Mouse (Mus musculus) layer of hippocampus, postnatal 14 days (tissue): ENCODE measurements around the gene Cmtm3. TPM values are rescaled to one million over a fixed set of nuclear protein-coding genes. Genes with fewer than 3 reads are reported as not detected.
"Not testable (repeated sequence)": the region's sequence is repeated elsewhere in the genome, so short reads cannot be mapped to it uniquely, and the experiment has no call there.

Source experiments
- DNase-seq, 2 experiments: peaks; one replicate each; pipeline ENCODE4 v3.0.0; 2021 to 2022; ENCODE audit warnings: low spot score in 2 of 2, mixed read lengths in 1 of 2
- long read RNA-seq, 2 experiments: library from polyadenylated mRNA; stranded (forward); transcript quantifications; one replicate each; pipeline ENCODE4 v2.0.0; 2021
- total RNA-seq, 2 experiments: library from RNA; stranded (reverse); gene quantifications; 2 replicates each; pipeline ENCODE4 v1.2.3; 2021

Gene Cmtm3
- total RNA-seq = 10 to 100 TPM; 22.2 to 24.5 TPM
- long read RNA-seq, experiment 1, partial matches to known transcripts = 0 of 5 reads
- long read RNA-seq, experiment 1, other reads (novel, unspliced or antisense) = 5 of 5 reads
- long read RNA-seq, experiment 2, partial matches to known transcripts = 0 of 4 reads
- long read RNA-seq, experiment 2, other reads (novel, unspliced or antisense) = 1 of 4 reads

DNA sequence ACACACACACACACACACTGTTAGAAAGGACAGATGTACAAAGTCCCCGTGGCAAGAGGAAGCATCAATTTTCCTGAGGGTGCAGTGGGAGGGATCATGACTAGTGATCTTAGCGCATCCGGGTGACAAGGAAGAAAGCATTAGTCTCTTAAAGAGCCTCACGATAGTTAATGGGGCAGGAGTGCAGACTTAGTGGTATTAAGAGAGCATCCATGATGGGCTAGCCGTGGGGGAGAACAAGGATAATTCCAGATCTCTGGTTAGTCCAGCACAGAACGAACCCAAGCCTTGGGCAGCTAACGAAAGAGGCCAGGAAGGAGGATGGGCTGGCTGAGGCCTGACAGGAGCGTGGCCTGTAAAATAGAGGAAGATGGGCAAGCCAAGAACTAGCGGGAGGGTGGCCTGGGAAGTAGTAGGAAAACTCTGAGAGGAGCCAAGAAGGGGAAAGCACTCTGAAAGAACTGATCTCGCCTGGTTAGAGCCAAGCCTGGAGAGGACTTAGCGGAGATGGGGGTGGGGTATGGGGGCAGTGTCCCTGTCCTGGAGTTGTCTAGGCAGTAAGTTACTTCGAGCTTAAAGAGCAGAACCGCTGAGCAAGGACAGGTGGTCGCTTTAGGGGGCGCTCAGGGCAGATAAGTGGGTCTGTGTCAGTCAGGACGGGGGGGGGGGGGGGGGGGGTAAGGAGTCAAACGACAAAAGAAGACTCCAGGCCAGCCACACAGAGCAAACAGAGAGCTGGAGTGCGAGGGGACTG is at the start of gene Cmtm3:
Cmtm3 (plus strand) TSS at position 182 of the 754 bp plus-strand sequence.
- DNase-seq = peak in 1 of 2 experiments; percentile 51

- not testable (repeated sequence) for DNase-seq
Observed at GRCm38 (mm10) chr8:104293081-104293480, 46.1 kb upstream of the Cmtm3 start, which contains the start of gene Cmtm2a. TSS of gene Cmtm2a (minus strand) at chr8:104293181.

GRCm38 (mm10) chr8:104294396-104294795 is 44.8 kb upstream of the Cmtm3 start:
- DNase-seq = no peak

DNA sequence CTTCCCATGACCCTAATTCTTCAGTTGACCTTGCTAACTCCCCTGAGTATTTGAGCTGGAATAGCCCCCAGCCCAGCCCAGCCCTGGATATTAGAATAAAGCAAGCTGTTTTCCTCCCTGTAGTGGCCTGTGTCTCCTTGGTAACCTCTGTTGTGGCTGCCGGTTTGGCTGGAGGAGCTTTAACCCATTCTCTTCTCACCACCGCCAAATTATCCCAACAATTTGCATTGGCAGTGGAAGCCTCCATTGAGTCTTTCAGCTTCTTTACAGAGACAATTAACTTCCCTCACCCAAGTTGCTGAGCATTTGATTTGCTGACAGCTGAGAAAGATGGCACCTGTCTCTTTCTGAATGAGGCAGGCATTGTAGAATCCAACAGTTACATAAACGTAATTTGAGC is 37.6 kb upstream of the Cmtm3 start:
- peak; percentile 16 to 40 for DNase-seq

DNA sequence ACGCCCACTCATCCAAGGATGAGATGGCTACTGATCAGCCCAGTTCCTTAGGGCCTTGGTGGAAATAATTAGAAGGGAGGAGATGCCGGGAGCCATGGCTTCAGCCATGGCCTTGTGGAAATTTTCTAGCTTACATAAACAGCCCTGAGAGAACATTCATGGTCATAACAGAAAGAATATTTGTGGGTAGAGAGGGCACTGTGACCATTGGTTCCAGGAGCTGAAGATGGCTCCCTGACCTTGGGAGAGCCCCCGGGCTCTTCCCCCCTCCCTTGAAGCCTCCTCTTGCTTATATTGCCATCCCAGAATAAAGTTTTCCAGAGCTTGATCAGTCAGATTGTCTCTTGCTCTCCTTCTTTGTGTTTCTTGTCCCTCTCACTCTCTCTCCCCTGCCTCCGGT is 36.7 kb upstream of the Cmtm3 start:
- DNase-seq = not testable (repeated sequence)

- no peak for DNase-seq
Observed at GRCm38 (mm10) chr8:104304962-104305361, 34.2 kb upstream of the Cmtm3 start.

- not testable (repeated sequence) for DNase-seq
Observed at GRCm38 (mm10) chr8:104308341-104308740, 30.9 kb upstream of the Cmtm3 start.

- peak; percentile 31 to 52 for DNase-seq
Observed at GRCm38 (mm10) chr8:104309441-104310155, 29.6 kb upstream of the Cmtm3 start, which contains the start of the genes Gm45711 and Cmtm1. TSS of gene Gm45711 (minus strand) at chr8:104310081. TSS of gene Cmtm1 (minus strand) at chr8:104310145.

- not testable (repeated sequence) for DNase-seq
Observed at GRCm38 (mm10) chr8:104312023-104312422, 27.2 kb upstream of the Cmtm3 start.

GRCm38 (mm10) chr8:104313311-104313710 is 25.9 kb upstream of the Cmtm3 start:
- no peak for DNase-seq

GRCm38 (mm10) chr8:104321267-104321666 is 17.9 kb upstream of the Cmtm3 start, which contains the start of gene Gm11020:
TSS of gene Gm11020 (plus strand) at chr8:104321567.
- not testable (repeated sequence) for DNase-seq

DNA sequence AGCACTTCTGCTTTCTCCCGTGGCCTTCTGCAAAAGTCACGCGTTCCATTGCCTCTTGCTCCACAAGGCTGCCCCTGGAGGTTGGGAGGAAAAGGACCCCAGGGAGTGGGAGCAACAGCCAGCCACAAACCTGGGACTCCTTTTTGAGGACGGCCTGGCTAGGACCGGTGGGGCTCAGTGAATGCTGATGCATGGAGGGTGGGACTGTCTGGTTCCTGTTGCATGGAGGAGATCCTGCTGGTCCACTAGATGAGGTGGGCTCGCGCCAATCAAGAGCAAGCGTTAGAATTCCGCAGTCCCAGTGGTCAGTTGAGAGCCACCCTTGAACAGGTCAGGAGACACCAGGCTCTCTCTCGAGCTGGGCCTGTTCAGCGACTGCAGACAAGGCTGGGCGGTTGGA is 17.3 kb upstream of the Cmtm3 start, which contains the start of gene Cmtm2b:
Cmtm2b (plus strand) TSS at position 301 of the 400 bp plus-strand sequence.
- DNase-seq = not testable (repeated sequence)

DNA sequence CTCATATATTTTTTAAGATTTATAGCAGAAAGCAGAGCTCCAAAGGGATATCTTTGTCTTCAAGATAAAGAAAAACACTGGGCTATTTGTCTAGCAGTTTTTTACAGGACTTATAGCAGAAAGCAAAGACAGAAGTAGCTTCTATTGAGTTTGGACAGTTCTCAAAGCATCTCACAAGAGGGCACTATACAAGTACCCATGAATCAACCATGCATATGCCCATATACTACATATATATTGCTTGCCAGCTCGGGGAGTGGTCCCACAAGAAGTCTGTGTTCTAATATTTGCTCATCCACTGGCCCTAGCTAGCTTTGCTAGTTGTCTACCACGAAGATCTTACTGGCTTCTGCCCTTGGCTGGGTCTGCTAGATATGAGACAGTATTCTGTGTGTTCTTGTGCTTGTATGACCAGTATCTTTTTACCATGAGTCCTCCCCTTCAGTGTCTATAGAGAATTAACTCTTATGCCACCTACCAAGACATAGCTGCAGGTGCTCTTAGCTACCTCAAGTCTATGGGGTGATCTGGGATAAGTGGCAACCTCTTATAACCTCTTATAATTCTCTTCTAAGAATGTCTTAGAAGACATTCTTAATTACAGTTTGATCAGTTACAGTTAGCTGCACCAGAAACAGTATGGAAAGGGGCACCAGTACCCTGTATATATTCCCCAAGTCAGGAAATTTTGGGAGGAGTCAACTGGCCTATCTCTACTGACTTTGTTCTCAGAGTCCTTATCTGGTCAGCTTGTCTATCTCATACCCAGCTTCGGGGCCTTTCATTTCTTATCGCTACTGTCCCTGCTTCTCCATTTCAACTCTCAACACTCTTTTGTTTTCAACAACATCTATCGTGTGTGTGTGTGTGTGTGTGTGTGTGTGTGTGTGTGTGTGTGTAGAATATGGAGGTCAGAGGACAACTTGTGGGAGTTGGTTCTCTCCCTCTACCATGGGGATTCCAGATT is 6.3 kb upstream of the Cmtm3 start:
- DNase-seq = no peak

GRCm38 (mm10) chr8:104333786-104334185 is 5.4 kb upstream of the Cmtm3 start:
- DNase-seq = no peak

DNA sequence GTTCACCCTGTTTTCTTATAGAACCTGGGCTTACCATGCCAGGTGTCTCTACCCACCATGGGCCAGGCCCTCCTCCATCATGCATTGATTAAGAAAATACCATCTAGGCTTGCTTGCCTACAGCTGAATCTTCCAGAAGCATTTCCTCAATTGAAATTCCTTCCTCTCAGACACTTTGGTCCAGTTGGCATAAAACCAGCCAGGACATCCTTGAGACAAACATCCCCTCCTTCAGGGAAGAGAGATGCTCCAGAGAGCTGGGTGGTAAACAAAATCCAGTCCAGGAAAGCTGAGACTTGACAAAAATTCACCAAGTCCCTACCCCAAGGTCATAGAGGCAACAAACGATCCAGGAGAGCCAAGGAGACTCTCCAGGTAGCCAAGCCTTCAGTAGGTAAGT is 5.0 kb upstream of the Cmtm3 start:
- DNase-seq = no peak

- no peak for DNase-seq
Observed at GRCm38 (mm10) chr8:104336806-104337205, 2.4 kb upstream of the Cmtm3 start.

DNA sequence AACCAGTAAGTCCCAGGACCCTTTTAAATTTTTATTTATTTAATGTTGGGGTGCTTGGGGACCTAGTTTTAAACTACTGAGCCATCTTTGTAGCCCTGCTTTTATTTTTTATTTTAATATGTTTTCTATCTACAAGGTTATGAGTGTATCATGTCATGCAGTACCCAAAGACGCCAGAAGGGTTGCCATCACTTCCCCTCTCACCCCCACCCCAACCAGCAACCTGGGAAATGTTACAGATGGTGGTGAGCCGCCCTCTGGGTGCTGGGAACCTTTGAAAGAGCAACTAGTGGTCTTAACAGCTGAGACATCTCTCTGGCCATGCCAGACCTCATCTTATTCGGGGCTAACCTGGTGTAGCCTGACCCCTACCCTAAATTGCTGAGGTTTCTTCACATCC is 1.3 kb upstream of the Cmtm3 start:
- no peak for DNase-seq

- no peak for DNase-seq
Observed at GRCm38 (mm10) chr8:104339983-104340232, 698 bp downstream of the Cmtm3 start.

DNA sequence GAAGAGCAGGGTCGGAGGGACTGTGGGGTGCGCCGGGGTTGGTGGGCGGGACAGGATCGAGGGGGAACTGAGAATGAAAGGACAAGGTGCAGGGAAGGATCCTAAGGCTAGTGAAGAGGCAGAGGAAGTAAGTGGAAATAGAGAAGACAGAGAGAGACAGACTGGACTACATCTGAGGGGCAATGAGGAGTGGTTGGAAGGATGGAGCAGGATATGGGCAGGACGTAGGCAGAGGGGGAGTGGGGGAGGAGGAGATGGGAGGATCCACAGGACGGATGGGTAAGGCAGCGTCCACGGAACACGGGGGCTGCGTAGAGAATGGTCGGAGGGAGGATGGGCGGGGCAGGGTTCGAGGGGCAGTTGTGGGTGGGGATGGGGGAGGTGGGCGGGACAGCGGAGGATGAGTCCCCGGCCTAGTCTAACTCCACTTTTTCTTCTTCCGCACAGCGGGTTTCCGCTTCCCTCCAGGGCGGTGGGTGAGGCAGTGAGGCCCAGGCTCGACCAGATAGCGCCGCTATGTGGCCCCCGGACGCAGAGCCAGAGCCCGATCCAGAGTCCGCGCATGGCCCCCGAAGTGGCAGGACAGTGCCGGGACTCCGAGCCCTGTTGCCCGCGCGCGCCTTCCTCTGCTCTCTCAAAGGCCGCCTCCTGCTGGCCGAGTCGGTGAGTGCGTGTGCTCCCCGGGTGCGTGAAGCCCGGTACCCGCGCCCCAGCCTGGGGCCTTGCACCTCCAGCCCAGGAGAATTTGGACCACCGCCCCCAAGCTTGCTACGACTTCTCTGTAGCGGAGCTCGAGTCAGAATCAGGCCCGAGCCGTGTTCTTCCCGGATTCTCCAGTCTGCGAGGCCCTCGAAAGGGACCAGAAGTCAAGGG is 1.3 kb downstream of the Cmtm3 start:
- peak; percentile 67 to 71 for DNase-seq

DNA sequence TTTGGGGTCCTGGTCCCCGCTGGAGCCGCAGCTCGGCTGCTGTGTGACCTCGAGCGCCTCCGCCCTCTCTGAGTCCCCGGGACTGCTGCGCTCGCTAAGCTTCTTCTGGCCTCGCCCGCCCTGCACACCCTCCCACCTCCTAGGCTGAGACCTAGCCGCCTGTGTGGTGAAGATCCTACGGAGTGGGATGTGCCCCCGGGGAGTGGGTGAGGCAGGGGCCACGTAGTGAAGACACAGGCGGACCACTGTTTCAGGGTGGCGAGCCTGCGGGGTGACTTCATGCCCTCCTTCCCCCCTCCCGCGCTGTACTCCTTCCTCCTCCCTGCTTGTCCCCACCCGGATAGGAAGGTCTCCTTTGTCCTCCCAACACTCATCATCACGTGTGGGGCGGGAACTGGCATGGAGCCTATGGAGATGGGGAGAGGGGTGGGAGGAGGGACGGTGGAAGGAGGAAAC is 1.9 kb downstream of the Cmtm3 start:
- peak; percentile 35 to 48 for DNase-seq
